Mouse (Mus musculus): ENCODE results near the gene Adgrg3. TPM values are rescaled to one million over a fixed set of nuclear protein-coding genes. Genes with fewer than 3 reads are reported as not detected.

Gene Adgrg3
- polyA plus RNA-seq, 1 experiment, result 9.1 TPM

DNA sequence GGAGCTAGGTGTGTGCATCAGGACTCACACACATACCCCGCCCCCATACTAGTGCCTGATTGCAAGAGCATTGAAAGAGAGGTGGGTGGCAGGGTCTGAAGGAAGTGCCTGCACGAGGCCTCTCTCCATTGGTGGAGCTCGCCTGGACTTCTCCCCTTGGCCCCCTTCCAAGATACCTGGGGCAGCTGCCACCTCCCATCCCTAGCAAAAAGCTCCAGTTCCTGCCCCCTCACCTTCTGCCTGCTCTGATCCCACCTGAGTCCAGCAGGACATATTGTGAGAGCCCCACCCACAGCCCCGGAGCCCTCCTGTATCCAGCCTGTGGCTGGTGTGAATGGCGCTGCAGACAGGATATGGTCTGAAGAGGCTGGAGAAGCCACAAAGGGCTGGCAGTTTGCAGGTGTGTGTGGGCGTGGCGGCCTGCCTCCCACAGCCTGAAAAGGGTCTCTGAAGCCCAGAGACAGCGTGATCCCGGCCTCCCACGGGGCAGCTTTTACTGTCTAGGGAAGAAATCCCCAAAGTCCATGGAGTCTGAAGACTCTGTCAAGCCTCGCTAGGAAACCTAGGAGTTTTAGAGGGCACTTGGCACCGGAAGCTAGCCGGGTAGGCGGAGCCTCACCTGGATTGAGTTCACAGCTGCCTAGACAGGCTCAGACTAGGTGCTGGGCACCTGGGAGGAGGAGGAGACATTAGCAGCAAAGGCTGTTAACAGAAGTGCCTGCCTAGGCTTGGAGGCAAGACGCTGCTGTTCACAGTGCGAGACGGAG is 40.7 kb upstream of the Adgrg3 start:
- Histone ChIP-seq H3K79me2 (ENCODE audit: control insufficient read depth, insufficient read depth) (no peaks in the 10 kb centered on the region), H3K4me3 (no peak overlapping the region), H3ac (ENCODE audit: control insufficient read depth, insufficient read length) (no peak overlapping the region), H3K36me3 (ENCODE audit: control insufficient read depth, insufficient read depth) (no peaks in the 10 kb centered on the region), H3K27me3 (ENCODE audit: control insufficient read depth, insufficient read depth, insufficient read length) (no peaks in the 10 kb centered on the region), H3K4me2 (ENCODE audit: low read depth) (no peak overlapping the region)
- no peak for TF ChIP-seq SRF (IDR thresholded peaks at IDR 0.05; ENCODE audit: control insufficient read depth, insufficient read length, low read depth)

DNA sequence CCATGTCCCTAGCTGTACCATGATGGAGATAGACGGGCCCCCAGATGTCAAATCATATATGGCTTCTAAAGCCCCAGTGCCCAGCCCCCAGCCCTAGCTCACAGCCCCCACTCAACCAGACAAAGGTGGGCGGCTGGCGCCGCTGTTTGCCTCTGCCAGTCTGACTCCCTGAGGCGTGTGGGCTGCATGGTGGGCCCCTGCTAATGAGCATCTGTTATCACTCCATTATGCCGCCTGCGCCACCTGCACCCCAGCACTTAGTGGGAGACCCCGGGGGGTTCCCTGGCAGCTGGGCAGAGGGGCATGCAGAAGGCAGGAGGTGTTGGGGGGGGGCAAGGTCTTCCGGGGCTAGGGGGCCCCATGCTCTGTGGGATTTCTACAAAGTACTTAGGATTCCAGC is 39.4 kb upstream of the Adgrg3 start:
- Histone ChIP-seq H3K4me3 (no peak overlapping the region), H3ac (ENCODE audit: control insufficient read depth, insufficient read length) (no peak overlapping the region), H3K4me2 (ENCODE audit: low read depth) (no peak overlapping the region), H3K27me3 (ENCODE audit: control insufficient read depth, insufficient read depth, insufficient read length) (no peaks in the 10 kb centered on the region), H3K36me3 (ENCODE audit: control insufficient read depth, insufficient read depth) (no peaks in the 10 kb centered on the region), H3K79me2 (ENCODE audit: control insufficient read depth, insufficient read depth) (no peaks in the 10 kb centered on the region)
- no peak for TF ChIP-seq REST (IDR thresholded peaks at IDR 0.05; ENCODE audit: insufficient read depth, insufficient read length)
- TF ChIP-seq MYOG (IDR thresholded peaks at IDR 0.05; ENCODE audit: control insufficient read depth in 1 of 3, insufficient read depth in 1 of 3, insufficient read length in 2 of 3, low read depth in 2 of 3), result no peak
- no peak for TF ChIP-seq USF1 (IDR thresholded peaks at IDR 0.05; ENCODE audit: low read depth)
- TF ChIP-seq CEBPB (IDR thresholded peaks at IDR 0.05; ENCODE audit: insufficient read depth, poor library complexity, severe bottlenecking), result no peak
- no peak for TF ChIP-seq SRF (IDR thresholded peaks at IDR 0.05; ENCODE audit: control insufficient read depth, insufficient read length, low read depth)
- no peak for TF ChIP-seq POLR2A (IDR thresholded peaks at IDR 0.05; ENCODE audit: insufficient read length, low read depth)
- TF ChIP-seq TCF3 (IDR thresholded peaks at IDR 0.05; ENCODE audit: insufficient read length, low read depth), result no peak
- no peak for TF ChIP-seq TCF12 (IDR thresholded peaks at IDR 0.05; ENCODE audit: insufficient read depth, poor library complexity, severe bottlenecking)
- no peak for TF ChIP-seq E2F4 (IDR thresholded peaks at IDR 0.05; ENCODE audit: insufficient read depth)
- TF ChIP-seq MYOD1 (IDR thresholded peaks at IDR 0.05; ENCODE audit: control insufficient read depth in 1 of 3, insufficient read length in 2 of 3, low read depth in 2 of 3), result no peak
- TF ChIP-seq POLR2AphosphoS2 (IDR thresholded peaks at IDR 0.05; ENCODE audit: insufficient read length, low read depth), result no peak
- TF ChIP-seq MAX (IDR thresholded peaks at IDR 0.05; ENCODE audit: low read depth), result no peak

DNA sequence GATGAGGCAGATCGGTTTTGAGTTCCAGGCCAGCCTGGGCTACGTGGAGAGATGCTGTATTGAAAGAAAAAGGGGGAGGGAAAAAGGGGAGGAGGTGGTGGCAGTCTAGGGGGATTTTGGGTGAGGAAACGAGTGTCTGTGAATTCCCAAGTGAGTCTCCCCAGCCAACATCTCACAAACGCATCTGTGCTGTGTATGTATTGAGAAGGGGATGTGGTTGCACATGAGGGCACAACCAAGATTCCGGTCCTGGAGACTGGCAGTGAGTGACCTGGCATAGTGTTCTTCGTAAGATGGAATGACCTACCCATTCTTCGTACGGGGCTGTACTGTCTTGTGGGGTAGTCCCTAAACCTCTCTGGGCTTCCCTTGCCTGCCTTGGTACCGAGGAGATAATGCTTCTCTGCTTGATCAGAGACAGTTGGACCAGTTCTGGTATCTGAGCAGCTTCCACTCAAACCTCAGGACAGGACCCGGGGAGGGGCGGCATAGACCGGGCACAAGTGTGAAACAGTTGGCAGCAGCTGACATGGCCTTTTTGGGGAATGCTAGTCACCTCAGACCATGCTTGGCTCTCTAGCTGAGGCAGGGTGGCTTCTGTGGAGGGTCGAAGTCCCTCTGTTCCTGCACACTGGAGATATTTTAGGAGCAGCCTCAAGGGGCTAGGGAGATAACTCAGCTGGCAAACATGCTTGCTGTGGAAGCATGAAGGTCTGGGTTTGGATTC is 38.7 kb upstream of the Adgrg3 start:
- TF ChIP-seq TCF12 (IDR thresholded peaks at IDR 0.05; ENCODE audit: insufficient read depth, poor library complexity, severe bottlenecking) (no peak), MAX (IDR thresholded peaks at IDR 0.05; ENCODE audit: low read depth) (no peak), CEBPB (IDR thresholded peaks at IDR 0.05; ENCODE audit: insufficient read depth, poor library complexity, severe bottlenecking) (no peak), USF1 (IDR thresholded peaks at IDR 0.05; ENCODE audit: low read depth) (no peak), SRF (IDR thresholded peaks at IDR 0.05; ENCODE audit: control insufficient read depth, insufficient read length, low read depth) (peak; percentile 55), TCF3 (IDR thresholded peaks at IDR 0.05; ENCODE audit: insufficient read length, low read depth) (peak; percentile 59), E2F4 (IDR thresholded peaks at IDR 0.05; ENCODE audit: insufficient read depth) (no peak), REST (IDR thresholded peaks at IDR 0.05; ENCODE audit: insufficient read depth, insufficient read length) (no peak), POLR2A (IDR thresholded peaks at IDR 0.05; ENCODE audit: insufficient read length, low read depth) (no peak), POLR2AphosphoS2 (IDR thresholded peaks at IDR 0.05; ENCODE audit: insufficient read length, low read depth) (no peak), MYOD1 (IDR thresholded peaks at IDR 0.05; ENCODE audit: control insufficient read depth in 1 of 3, insufficient read length in 2 of 3, low read depth in 2 of 3) (peak in 2 of 3 experiments; percentile 37 to 58), MYOG (IDR thresholded peaks at IDR 0.05; ENCODE audit: control insufficient read depth in 1 of 3, insufficient read depth in 1 of 3, insufficient read length in 2 of 3, low read depth in 2 of 3) (peak in 2 of 3 experiments; percentile 57 to 88)
- Histone ChIP-seq H3K4me3 (no peak overlapping the region), H3K79me2 (ENCODE audit: control insufficient read depth, insufficient read depth) (no peaks in the 10 kb centered on the region), H3K36me3 (ENCODE audit: control insufficient read depth, insufficient read depth) (no peaks in the 10 kb centered on the region), H3K27me3 (ENCODE audit: control insufficient read depth, insufficient read depth, insufficient read length) (no peaks in the 10 kb centered on the region), H3K4me2 (ENCODE audit: low read depth) (no peak overlapping the region), H3ac (ENCODE audit: control insufficient read depth, insufficient read length) (no peak overlapping the region)

DNA sequence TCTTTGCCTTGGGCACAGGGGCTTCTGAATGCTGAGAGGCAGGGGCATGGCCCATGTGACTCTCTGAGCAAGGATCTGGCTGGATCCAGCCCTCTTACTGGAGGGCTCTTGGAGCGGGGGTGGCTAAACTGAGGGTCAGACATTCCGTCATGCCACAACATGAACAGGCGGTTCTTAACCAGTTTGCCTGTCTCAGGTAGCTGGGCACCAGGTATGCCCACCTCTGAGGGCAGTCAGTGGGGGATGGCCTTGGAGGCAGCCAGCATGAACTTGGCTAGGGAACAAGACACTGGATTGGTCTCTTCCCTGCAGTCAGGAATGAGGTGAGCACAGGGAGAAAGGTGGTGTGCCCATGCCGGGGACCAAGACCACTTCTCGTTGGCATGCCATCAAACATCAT is 37.3 kb upstream of the Adgrg3 start:
- Histone ChIP-seq H3ac (ENCODE audit: control insufficient read depth, insufficient read length) (no peak overlapping the region), H3K36me3 (ENCODE audit: control insufficient read depth, insufficient read depth) (no peaks in the 10 kb centered on the region), H3K79me2 (ENCODE audit: control insufficient read depth, insufficient read depth) (no peaks in the 10 kb centered on the region), H3K4me3 (no peak overlapping the region), H3K4me2 (ENCODE audit: low read depth) (no peak overlapping the region), H3K27me3 (ENCODE audit: control insufficient read depth, insufficient read depth, insufficient read length) (no peaks in the 10 kb centered on the region)
- TF ChIP-seq POLR2AphosphoS2 (IDR thresholded peaks at IDR 0.05; ENCODE audit: insufficient read length, low read depth) (no peak), SRF (IDR thresholded peaks at IDR 0.05; ENCODE audit: control insufficient read depth, insufficient read length, low read depth) (no peak), E2F4 (IDR thresholded peaks at IDR 0.05; ENCODE audit: insufficient read depth) (no peak), MAX (IDR thresholded peaks at IDR 0.05; ENCODE audit: low read depth) (no peak), MYOD1 (IDR thresholded peaks at IDR 0.05; ENCODE audit: control insufficient read depth in 1 of 3, insufficient read length in 2 of 3, low read depth in 2 of 3) (no peak), TCF3 (IDR thresholded peaks at IDR 0.05; ENCODE audit: insufficient read length, low read depth) (no peak), MYOG (IDR thresholded peaks at IDR 0.05; ENCODE audit: control insufficient read depth in 1 of 3, insufficient read depth in 1 of 3, insufficient read length in 2 of 3, low read depth in 2 of 3) (no peak), POLR2A (IDR thresholded peaks at IDR 0.05; ENCODE audit: insufficient read length, low read depth) (no peak), REST (IDR thresholded peaks at IDR 0.05; ENCODE audit: insufficient read depth, insufficient read length) (no peak), USF1 (IDR thresholded peaks at IDR 0.05; ENCODE audit: low read depth) (no peak), CEBPB (IDR thresholded peaks at IDR 0.05; ENCODE audit: insufficient read depth, poor library complexity, severe bottlenecking) (no peak), TCF12 (IDR thresholded peaks at IDR 0.05; ENCODE audit: insufficient read depth, poor library complexity, severe bottlenecking) (no peak)

All from myocyte (in vitro differentiated cells).